Mouse (Mus musculus): ENCODE measurements around the gene Ankrd53.

DNA sequence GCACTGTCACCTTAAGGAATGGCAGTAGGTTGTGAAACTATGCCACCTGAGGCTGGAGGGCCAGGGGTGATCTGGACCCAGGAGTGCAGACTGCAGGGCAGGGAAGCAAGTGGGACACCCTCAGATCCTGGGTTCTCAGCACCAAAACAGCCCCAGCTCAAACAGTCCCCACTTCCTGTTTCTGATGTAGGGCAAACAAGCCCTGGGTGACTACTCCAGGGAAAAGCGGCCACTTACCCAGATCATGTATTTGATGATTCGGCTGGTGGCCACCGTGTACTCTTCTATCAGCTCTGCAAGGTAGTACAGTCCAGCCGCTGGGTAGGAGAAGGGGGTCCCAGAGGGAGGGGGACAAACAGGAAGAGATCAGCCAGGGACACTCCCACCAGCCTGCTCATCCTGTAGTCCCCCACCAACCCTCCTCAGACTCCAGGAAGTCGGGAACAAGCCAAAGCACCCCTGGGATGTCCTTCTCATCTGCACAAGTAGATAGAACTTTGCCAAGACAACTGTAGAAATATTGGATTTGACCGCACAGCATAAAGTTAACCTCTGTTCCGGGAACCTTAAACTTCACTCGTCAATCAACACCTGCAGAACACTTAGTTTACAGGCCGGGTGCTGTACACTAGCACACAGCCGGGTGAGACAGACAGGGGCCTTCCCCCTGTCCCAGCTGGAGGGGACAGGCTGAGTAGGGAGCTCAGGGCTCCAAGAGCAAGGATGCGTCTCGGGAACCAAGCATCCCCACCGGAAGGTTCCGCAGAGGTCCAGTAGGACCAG lies 12.5 kb downstream of the Ankrd53 start:
- no peak for TF ChIP-seq POLR2A (IDR thresholded peaks at IDR 0.05; ENCODE audit: insufficient read depth, low read length)
- no peak for TF ChIP-seq CTCF (IDR thresholded peaks at IDR 0.05; ENCODE audit: low read depth, low read length)

Measured in ES-Bruce4 (cell line).